Mouse (Mus musculus): Measurements from ENCODE around the gene Inpp5b. TPM values are rescaled to one million over a fixed set of nuclear protein-coding genes. Genes with fewer than 3 reads are reported as not detected.
A peak's percentile ranks its signal among the peaks of the same experiment; 100 is the strongest.
"Not testable (repeated sequence)": the region's sequence is repeated elsewhere in the genome, so short reads cannot be mapped to it uniquely, and the experiment has no call there.

The Inpp5b gene
- 10 to 100 TPM; 40.9 to 51.4 TPM for total RNA-seq (2021)

GRCm38 (mm10) chr4:124741376-124742343 lies at the start of gene Inpp5b:
Gene Inpp5b, plus strand, starts transcription at chr4:124741850.
- peak; percentile 85 to 88 for DNase-seq

DNA sequence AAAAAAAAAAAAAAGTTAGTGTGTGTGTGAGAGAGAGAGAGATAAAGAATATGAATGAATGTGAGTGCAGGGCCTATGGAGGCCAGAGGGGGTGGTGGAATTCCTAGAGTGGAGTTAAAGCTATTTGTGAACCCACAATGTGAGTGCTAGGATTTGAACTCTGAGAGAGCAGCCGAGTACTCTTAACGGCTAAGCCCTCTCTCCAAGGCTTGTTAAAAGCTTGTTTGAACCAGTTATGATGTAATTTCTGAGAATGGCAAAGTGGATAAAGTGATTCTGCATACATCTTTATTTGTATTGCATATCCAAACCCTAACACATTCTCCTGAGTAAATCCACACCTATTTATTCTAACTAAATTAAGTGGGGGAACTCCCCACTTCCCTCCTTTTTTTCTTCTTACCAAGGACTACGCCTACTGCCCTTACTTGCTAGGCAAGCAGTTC lies 49.2 kb upstream of the Inpp5b start:
- DNase-seq = no peak

DNA sequence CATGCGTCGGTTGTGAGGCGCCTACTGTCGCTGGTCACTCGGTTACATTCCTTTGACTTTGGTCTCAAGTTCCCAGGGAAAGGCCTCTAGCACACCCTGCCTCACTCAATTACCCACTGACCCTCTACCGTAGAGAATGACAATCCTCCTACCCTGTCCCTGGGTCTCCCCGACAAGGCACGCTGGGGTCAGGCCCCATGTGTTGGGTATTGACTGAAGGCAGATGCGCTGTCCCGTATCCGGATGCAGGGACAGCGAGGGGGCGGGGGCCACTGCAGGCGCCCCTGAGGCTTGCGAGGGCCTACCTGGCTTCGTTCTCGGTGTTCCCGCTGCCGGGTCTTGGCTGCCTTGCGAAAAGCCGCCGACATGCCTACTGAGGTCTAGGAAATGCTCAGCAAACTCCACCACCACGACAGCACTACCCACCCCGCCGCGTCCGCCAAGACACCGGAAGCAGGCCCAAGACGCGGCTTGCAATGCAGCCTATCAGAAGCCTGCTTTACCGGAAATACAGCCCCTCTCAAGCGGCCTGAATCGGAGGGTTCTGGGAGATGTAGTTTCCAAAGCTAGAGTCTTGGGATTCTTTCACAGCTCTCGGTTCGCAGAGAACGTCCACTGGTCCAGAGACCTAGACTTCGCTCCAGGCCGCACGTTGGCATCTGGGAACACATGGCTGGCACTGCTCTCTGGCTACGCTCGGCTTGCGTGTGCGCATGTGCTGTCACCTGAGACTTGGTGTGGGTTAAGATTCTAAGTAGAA lies 48.3 kb upstream of the Inpp5b start, which contains the start of gene Utp11:
TSS of gene Utp11 (minus strand) at position 466 of the 760 bp plus-strand sequence.
- peak; percentile 83 for DNase-seq

DNA sequence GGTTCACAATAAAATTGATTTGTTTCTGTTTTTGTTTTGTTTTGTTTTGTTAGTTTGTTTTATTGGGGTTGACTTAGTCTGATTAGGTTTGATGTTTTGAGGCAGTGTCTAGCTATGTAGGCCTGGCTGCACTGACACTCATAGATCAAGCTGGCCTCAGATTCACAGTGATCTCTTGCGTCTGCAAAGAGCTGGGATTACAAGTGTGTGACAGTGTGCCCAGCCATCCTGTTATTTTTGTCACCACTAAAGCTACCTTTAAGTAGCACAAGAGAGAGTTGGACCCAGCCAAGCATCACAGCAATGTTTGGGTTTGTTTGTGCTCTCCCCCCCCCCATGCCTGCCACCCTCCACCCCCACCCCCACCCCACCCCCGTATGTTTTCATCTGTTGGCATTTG lies 47.1 kb upstream of the Inpp5b start:
- DNase-seq = no peak

DNA sequence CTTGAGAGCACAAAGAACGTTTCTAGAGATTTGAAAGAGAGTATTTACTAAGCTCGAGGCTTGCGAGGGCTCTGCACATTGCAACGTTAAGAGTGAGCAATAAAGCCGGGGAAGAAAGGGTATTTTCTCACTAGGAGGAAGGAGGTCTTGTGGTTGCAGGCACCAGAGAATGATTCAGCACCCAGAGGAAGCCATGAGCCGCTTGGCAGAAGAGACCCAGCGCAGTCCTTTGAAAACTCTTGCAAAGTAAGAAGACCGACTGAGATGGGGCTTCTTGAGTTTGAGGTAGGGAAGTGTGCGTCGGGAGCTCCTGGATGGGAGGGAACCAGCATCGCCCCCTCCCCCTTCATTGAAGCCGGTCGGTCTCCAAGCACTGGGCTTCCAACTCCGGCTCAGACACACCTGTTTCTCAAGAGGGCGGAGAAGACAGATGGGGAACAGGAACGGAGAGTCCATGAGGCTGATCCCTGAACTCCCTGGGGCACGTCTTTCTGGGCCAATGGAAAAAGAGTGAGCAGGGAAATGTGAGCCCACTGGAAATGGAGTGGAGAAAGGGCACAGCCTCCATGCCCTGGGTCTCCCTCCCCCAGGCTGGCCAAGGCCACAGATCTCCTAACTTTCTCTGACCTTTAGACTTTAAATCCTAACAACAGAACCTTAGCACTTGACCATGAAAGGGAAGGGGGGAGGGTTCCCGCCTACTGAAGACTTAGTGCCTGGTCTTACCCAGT lies 45.7 kb upstream of the Inpp5b start:
- no peak for DNase-seq

DNA sequence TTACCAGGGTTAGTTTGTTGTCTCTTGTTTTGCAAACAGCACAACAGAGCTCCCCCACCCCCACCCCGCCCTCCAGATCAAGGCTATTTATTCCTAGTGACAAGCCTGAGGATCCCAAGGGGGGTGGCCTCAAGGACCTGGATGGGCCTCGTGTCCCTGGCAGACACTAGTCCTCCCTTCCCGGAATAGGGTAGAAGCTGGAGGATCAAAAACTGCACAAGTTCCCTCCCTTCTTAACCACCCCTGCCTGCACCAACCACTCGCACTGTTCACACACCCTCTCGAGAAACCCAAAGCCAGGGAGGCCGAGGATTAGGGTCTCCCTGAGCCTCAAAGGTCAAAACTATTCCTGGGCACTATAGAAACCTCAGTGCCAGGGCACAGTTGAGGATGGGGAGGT lies 41.9 kb upstream of the Inpp5b start:
- DNase-seq = no peak

- DNase-seq = no peak
Observed at GRCm38 (mm10) chr4:124700248-124700971, 41.2 kb upstream of the Inpp5b start, which contains the start of gene Fhl3. Gene Fhl3, plus strand, starts transcription at chr4:124700701.

- no peak for DNase-seq
Observed at GRCm38 (mm10) chr4:124701052-124701845, 40.4 kb upstream of the Inpp5b start.

GRCm38 (mm10) chr4:124701916-124702315 lies 39.7 kb upstream of the Inpp5b start:
- no peak for DNase-seq

GRCm38 (mm10) chr4:124703406-124703805 lies 38.2 kb upstream of the Inpp5b start:
- DNase-seq = no peak

- DNase-seq = no peak
Observed at GRCm38 (mm10) chr4:124703881-124704796, 37.5 kb upstream of the Inpp5b start.

DNA sequence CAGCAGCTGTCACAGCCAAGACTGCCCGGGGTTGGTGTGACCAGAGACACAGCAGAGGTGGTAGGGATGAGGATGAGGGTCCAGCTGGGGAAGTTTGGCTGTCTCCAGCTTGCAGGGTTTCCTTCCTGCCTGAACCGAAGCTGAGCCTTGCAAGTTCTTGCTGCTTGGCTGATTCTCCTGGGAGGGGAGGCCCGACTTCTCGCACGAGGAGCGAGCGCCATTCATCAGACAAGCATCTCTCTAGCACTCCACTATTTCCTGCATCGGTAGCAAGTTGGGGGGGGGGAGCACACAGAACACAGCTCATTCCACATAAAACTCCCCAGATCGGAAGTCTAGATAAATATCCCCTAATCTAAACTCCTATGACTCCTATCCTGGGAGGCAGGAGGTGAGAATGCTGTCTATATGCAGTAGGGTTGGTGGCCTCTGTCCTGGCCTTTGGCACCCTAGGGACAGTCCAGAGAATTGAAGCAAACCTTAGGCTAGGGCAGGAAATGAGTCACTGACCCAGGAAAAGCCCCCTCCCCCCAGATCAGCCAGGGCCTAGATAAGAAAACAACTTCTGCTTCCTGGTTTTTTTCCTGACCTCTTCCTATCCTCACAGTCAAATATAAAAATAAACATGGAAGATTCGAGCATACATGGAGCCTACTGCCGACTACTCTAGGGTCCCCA lies 36.7 kb upstream of the Inpp5b start:
- no peak for DNase-seq

- DNase-seq = no peak
Observed at GRCm38 (mm10) chr4:124705661-124706269, 35.9 kb upstream of the Inpp5b start.

GRCm38 (mm10) chr4:124707381-124708199 lies 34.1 kb upstream of the Inpp5b start:
- DNase-seq = not testable (repeated sequence)

GRCm38 (mm10) chr4:124708200-124708517 lies 33.5 kb upstream of the Inpp5b start:
- DNase-seq = not testable (repeated sequence)

DNA sequence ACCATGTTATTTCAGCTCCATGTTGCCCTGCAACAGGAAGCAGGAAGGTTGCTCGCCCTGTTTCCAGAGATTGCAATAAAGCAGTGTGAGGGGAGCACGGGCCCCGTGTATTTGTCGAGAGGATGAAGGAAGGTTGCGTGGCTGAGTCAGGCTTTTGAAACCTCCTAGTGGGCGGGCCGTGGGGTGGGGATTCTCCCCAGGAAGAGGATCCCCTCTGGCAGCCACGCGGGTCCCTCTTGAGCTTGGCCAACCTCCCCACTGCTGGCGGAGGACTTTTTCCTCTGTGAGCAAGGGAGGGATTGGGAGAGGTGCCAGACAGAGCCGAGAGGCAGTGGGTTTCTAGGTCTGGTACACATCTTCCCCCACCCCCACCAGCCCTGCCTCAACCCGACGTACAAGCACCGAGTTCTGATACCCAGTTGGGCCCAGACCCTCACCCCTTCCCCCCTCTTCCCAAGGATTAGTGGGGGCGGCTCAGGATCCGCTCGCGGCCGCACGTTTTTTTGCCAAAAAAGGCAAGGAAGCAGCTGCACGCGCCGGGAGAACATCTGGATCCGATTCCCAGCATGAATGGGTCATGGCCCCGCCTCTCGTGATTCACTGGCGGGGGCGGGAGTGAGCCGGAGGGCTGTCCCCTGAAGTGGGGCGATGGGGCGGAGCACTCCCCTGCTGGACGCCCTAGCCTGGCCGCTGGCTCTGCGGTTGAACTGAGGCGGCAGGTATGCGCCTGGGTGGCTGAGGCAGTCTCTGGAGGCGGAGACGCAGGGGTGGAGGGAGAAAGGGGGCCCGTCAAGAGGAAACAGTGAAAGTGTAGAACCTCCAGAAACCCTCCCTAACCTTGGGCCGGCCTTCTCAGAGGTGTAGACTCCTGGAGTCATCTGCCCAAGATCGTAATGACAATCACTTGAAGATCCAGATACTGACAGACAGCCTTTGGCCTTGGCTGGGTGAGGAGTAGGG lies 32.9 kb upstream of the Inpp5b start:
- DNase-seq = peak; percentile 65 to 67
